Mouse (Mus musculus) cortical plate, adult 2 months (tissue): ENCODE results near the gene B3gat2. TPM values are rescaled to one million over a fixed set of nuclear protein-coding genes. Genes with fewer than 3 reads are reported as not detected.

Experiments used
- H3K27ac ChIP-seq: fragments of 200-500 bp; 2 replicates; pipeline ENCODE4 v1.5.1; 2012; ENCODE audit warnings: low read length, control low read depth, inconsistent platforms; ENCODE audit not compliant: insufficient read depth
- H3K4me1 ChIP-seq: fragments of 200-500 bp; 2 replicates; pipeline ENCODE4 v1.6.1; 2011; ENCODE audit warnings: low read length; ENCODE audit not compliant: control insufficient read depth, insufficient read depth
- H3K4me3 ChIP-seq: fragments of 200-500 bp; 2 replicates; pipeline ENCODE4 v1.5.1; 2011; ENCODE audit warnings: mild to moderate bottlenecking, low read length, control low read depth; ENCODE audit not compliant: insufficient read depth
- CTCF ChIP-seq: fragments of 200-500 bp; IDR thresholded peaks from 2 replicates; pipeline ENCODE4 v1.5.1; 2011; ENCODE audit warnings: mild to moderate bottlenecking, control low read depth, low read length; ENCODE audit not compliant: insufficient read depth; ENCODE audit errors: extremely low read depth
- POLR2A ChIP-seq: fragments of 200-500 bp; IDR thresholded peaks from 2 replicates; pipeline ENCODE4 v1.6.1; 2011; ENCODE audit warnings: mild to moderate bottlenecking, low read length, control low read depth; ENCODE audit not compliant: insufficient read depth; ENCODE audit errors: extremely low read depth
- polyA plus RNA-seq: library from polyadenylated mRNA; depleted of rRNA; stranded (reverse); fragments of >200 nt; gene quantifications from 2 replicates; pipeline ENCODE4 v1.2.3, GENCODE M21; 2012

B3gat2 gene
- polyA plus RNA-seq, 1 experiment: 7.7 TPM

GRCm38 (mm10) chr1:23754967-23755366 lies 6.6 kb upstream of the B3gat2 start:
- Histone ChIP-seq H3K4me1 (no peaks in the 10 kb centered on the region), H3K27ac (no peak overlapping the region), H3K4me3 (no peak overlapping the region)
- TF ChIP-seq CTCF (no peak), POLR2A (no peak)

GRCm38 (mm10) chr1:23762136-23762687 lies 659 bp downstream of the B3gat2 start:
- H3K4me3 ChIP-seq: peak overlapping the region; percentile 50
- no peaks in the 10 kb centered on the region for H3K4me1 ChIP-seq
- no peak for TF ChIP-seq POLR2A
- TF ChIP-seq CTCF: no peak
- no peak overlapping the region for H3K27ac ChIP-seq

- H3K4me1 ChIP-seq: no peaks in the 10 kb centered on the region
- TF ChIP-seq POLR2A (no peak), CTCF (peak; percentile 81)
- no peak overlapping the region for H3K27ac ChIP-seq
- peak overlapping the region; percentile 50 for H3K4me3 ChIP-seq
Observed at GRCm38 (mm10) chr1:23762782-23763630, 1.5 kb downstream of the B3gat2 start.

- Histone ChIP-seq H3K4me1 (no peaks in the 10 kb centered on the region), H3K27ac (no peak overlapping the region), H3K4me3 (peak overlapping the region; percentile 50; the same call in 1 of the 2 replicates)
- TF ChIP-seq POLR2A: no peak
- no peak for TF ChIP-seq CTCF
Observed at GRCm38 (mm10) chr1:23763726-23764125, 2.2 kb downstream of the B3gat2 start.

GRCm38 (mm10) chr1:23764710-23765109 lies 3.2 kb downstream of the B3gat2 start:
- TF ChIP-seq CTCF (no peak), POLR2A (no peak)
- no peak overlapping the region for H3K27ac ChIP-seq
- H3K4me3 ChIP-seq: peak overlapping the region; percentile 10; the same call in 1 of the 2 replicates

GRCm38 (mm10) chr1:23773039-23773438 lies 11.5 kb downstream of the B3gat2 start:
- Histone ChIP-seq H3K4me3 (no peak overlapping the region), H3K27ac (no peak overlapping the region), H3K4me1 (no peaks in the 10 kb centered on the region)
- no peak for TF ChIP-seq CTCF
- TF ChIP-seq POLR2A: no peak

More at GRCm38 (mm10) chr1:23764710-23765109, 3.2 kb downstream of the B3gat2 start:
- no peaks in the 10 kb centered on the region for H3K4me1 ChIP-seq

- no peaks in the 10 kb centered on the region for H3K4me1 ChIP-seq
Observed at GRCm38 (mm10) chr1:23792737-23793533, 31.4 kb downstream of the B3gat2 start.

GRCm38 (mm10) chr1:23798306-23798705 lies 36.8 kb downstream of the B3gat2 start:
- Histone ChIP-seq H3K4me1 (no peaks in the 10 kb centered on the region), H3K4me3 (no peak overlapping the region), H3K27ac (no peak overlapping the region)
- TF ChIP-seq CTCF (no peak), POLR2A (no peak)

More at GRCm38 (mm10) chr1:23792737-23793533, 31.4 kb downstream of the B3gat2 start:
- no peak overlapping the region for H3K27ac ChIP-seq
- no peak overlapping the region for H3K4me3 ChIP-seq
- TF ChIP-seq CTCF: peak; percentile 77
- no peak for TF ChIP-seq POLR2A

GRCm38 (mm10) chr1:23821615-23822014 lies 60.1 kb downstream of the B3gat2 start:
- TF ChIP-seq CTCF (no peak), POLR2A (no peak)
- no peak overlapping the region for H3K4me3 ChIP-seq
- no peak overlapping the region for H3K27ac ChIP-seq
- no peaks in the 10 kb centered on the region for H3K4me1 ChIP-seq
